Mouse (Mus musculus): ENCODE data around the gene Lrrc26. TPM values are rescaled to one million over a fixed set of nuclear protein-coding genes. Genes with fewer than 3 reads are reported as not detected.

Gene Lrrc26
- polyA plus RNA-seq, 1 experiment from 2014 or later = not detected

- peak overlapping the region; percentile 59 for H3K4me2 ChIP-seq (replicated peaks)
- 3% methylated on average over 45 of the region's 45 CpGs for WGBS
- H3K4me1 ChIP-seq (replicated peaks; ENCODE audit: control insufficient read depth, insufficient read depth, low read length) = peaks cover 7% of the 10 kb centered on the region
- ATAC-seq (ENCODE audit: low FRiP score) (peak; percentile 89), DNase-seq (ENCODE audit: low spot score) (peak; percentile 63)
- H3K4me3 ChIP-seq (replicated peaks; ENCODE audit: low read length) = peak overlapping the region; percentile 34
- peak overlapping the region; percentile 55 for H3K9ac ChIP-seq
- H3K9me3 ChIP-seq (ENCODE audit: control insufficient read depth, low read length) = no peaks in the 10 kb centered on the region
- H3K27ac ChIP-seq = peak overlapping the region; percentile 11
- peaks cover 52% of the 10 kb centered on the region for H3K27me3 ChIP-seq (ENCODE audit: control insufficient read depth, insufficient read depth, low read length)
- peaks cover 43% of the 10 kb centered on the region for H3K36me3 ChIP-seq (replicated peaks; ENCODE audit: control insufficient read depth, insufficient read depth)
Measured at GRCm38 (mm10) chr2:25304657-25305541, 15.2 kb downstream of the Lrrc26 start.

- DNase-seq (ENCODE audit: low spot score) (no peak), ATAC-seq (ENCODE audit: low FRiP score) (0 out of 2 replicates have a peak, but pooled peaks have one; percentile 7)
- Histone ChIP-seq H3K36me3 (replicated peaks; ENCODE audit: control insufficient read depth, insufficient read depth) (peaks cover 51% of the 10 kb centered on the region), H3K4me2 (replicated peaks) (peak overlapping the region; percentile 59), H3K9ac (peak overlapping the region; percentile 55), H3K4me3 (replicated peaks; ENCODE audit: low read length) (peak overlapping the region; percentile 34), H3K4me1 (replicated peaks; ENCODE audit: control insufficient read depth, insufficient read depth, low read length) (peaks cover 7% of the 10 kb centered on the region), H3K27ac (peak overlapping the region; percentile 11; the same call in 1 of the 2 replicates), H3K9me3 (ENCODE audit: control insufficient read depth, low read length) (no peaks in the 10 kb centered on the region), H3K27me3 (ENCODE audit: control insufficient read depth, insufficient read depth, low read length) (peaks cover 60% of the 10 kb centered on the region)
- 56% methylated on average over 14 of the region's 14 CpGs for WGBS
Measured at GRCm38 (mm10) chr2:25305587-25306359, 16.1 kb downstream of the Lrrc26 start.

GRCm38 (mm10) chr2:25310180-25310579, 20.5 kb downstream of the Lrrc26 start:
- Histone ChIP-seq H3K4me2 (replicated peaks) (no peak overlapping the region), H3K36me3 (replicated peaks; ENCODE audit: control insufficient read depth, insufficient read depth) (peaks cover 71% of the 10 kb centered on the region), H3K9me3 (ENCODE audit: control insufficient read depth, low read length) (no peaks in the 10 kb centered on the region), H3K27me3 (ENCODE audit: control insufficient read depth, insufficient read depth, low read length) (peaks cover 97% of the 10 kb centered on the region), H3K9ac (no peak overlapping the region), H3K4me3 (replicated peaks; ENCODE audit: low read length) (no peak overlapping the region), H3K27ac (no peak overlapping the region), H3K4me1 (replicated peaks; ENCODE audit: control insufficient read depth, insufficient read depth, low read length) (peaks cover 5% of the 10 kb centered on the region)
- WGBS = 57% methylated on average over 10 of the region's 10 CpGs
- ATAC-seq (ENCODE audit: low FRiP score) (no peak), DNase-seq (ENCODE audit: low spot score) (no peak)

- ATAC-seq (ENCODE audit: low FRiP score) = no peak
- Histone ChIP-seq H3K4me1 (replicated peaks; ENCODE audit: control insufficient read depth, insufficient read depth, low read length) (no peaks in the 10 kb centered on the region), H3K27me3 (ENCODE audit: control insufficient read depth, insufficient read depth, low read length) (peaks cover 97% of the 10 kb centered on the region), H3K4me3 (replicated peaks; ENCODE audit: low read length) (no peak overlapping the region), H3K9me3 (ENCODE audit: control insufficient read depth, low read length) (no peaks in the 10 kb centered on the region), H3K4me2 (replicated peaks) (no peak overlapping the region), H3K36me3 (replicated peaks; ENCODE audit: control insufficient read depth, insufficient read depth) (peaks cover 71% of the 10 kb centered on the region), H3K27ac (no peak overlapping the region), H3K9ac (no peak overlapping the region)
- WGBS = 4% methylated on average over 22 of the region's 22 CpGs
- no peak for DNase-seq (ENCODE audit: low spot score)
Measured at GRCm38 (mm10) chr2:25310969-25311368, 21.3 kb downstream of the Lrrc26 start.

GRCm38 (mm10) chr2:25311491-25311891, 21.8 kb downstream of the Lrrc26 start:
- Histone ChIP-seq H3K4me2 (replicated peaks) (no peak overlapping the region), H3K27ac (no peak overlapping the region), H3K9me3 (ENCODE audit: control insufficient read depth, low read length) (no peaks in the 10 kb centered on the region), H3K4me3 (replicated peaks; ENCODE audit: low read length) (no peak overlapping the region), H3K27me3 (ENCODE audit: control insufficient read depth, insufficient read depth, low read length) (peaks cover 92% of the 10 kb centered on the region), H3K4me1 (replicated peaks; ENCODE audit: control insufficient read depth, insufficient read depth, low read length) (no peaks in the 10 kb centered on the region), H3K36me3 (replicated peaks; ENCODE audit: control insufficient read depth, insufficient read depth) (peaks cover 71% of the 10 kb centered on the region), H3K9ac (no peak overlapping the region)
- ATAC-seq (ENCODE audit: low FRiP score) (no peak), DNase-seq (ENCODE audit: low spot score) (no peak)
- 10% methylated on average over 11 of the region's 11 CpGs for WGBS

- WGBS = 5% methylated on average over 31 of the region's 31 CpGs
- peaks cover 59% of the 10 kb centered on the region for H3K27me3 ChIP-seq (ENCODE audit: control insufficient read depth, insufficient read depth, low read length)
- peak; percentile 65 for ATAC-seq (ENCODE audit: low FRiP score)
Measured at GRCm38 (mm10) chr2:25318119-25318966, 28.6 kb downstream of the Lrrc26 start.

GRCm38 (mm10) chr2:25318971-25319773, 29.5 kb downstream of the Lrrc26 start, which contains the start of gene Grin1:
TSS of gene Grin1 (minus strand) at chr2:25319187.
- no peaks in the 10 kb centered on the region for H3K9me3 ChIP-seq (ENCODE audit: control insufficient read depth, low read length)
- H3K27me3 ChIP-seq (ENCODE audit: control insufficient read depth, insufficient read depth, low read length) = peaks cover 50% of the 10 kb centered on the region
- 9% methylated on average over 58 of the region's 58 CpGs for WGBS

More at GRCm38 (mm10) chr2:25318119-25318966, 28.6 kb downstream of the Lrrc26 start:
- Histone ChIP-seq H3K9me3 (ENCODE audit: control insufficient read depth, low read length) (no peaks in the 10 kb centered on the region), H3K4me2 (replicated peaks) (peak overlapping the region; percentile 64), H3K27ac (peak overlapping the region; percentile 84), H3K36me3 (replicated peaks; ENCODE audit: control insufficient read depth, insufficient read depth) (peaks cover 11% of the 10 kb centered on the region), H3K4me3 (replicated peaks; ENCODE audit: low read length) (peak overlapping the region; percentile 48), H3K9ac (peak overlapping the region; percentile 72), H3K4me1 (replicated peaks; ENCODE audit: control insufficient read depth, insufficient read depth, low read length) (0 out of 2 replicates have a peak, but pooled peaks cover 7% of the 10 kb centered on the region)
- peak; percentile 48 for DNase-seq (ENCODE audit: low spot score)

GRCm38 (mm10) chr2:25320084-25320483, 30.4 kb downstream of the Lrrc26 start:
- no peak for ATAC-seq (ENCODE audit: low FRiP score)
- Histone ChIP-seq H3K9ac (no peak overlapping the region), H3K27ac (no peak overlapping the region), H3K36me3 (replicated peaks; ENCODE audit: control insufficient read depth, insufficient read depth) (0 out of 2 replicates have a peak, but pooled peaks cover under 1% of the 10 kb centered on the region), H3K4me1 (replicated peaks; ENCODE audit: control insufficient read depth, insufficient read depth, low read length) (0 out of 2 replicates have a peak, but pooled peaks cover 7% of the 10 kb centered on the region), H3K4me3 (replicated peaks; ENCODE audit: low read length) (no peak overlapping the region), H3K9me3 (ENCODE audit: control insufficient read depth, low read length) (no peaks in the 10 kb centered on the region), H3K27me3 (ENCODE audit: control insufficient read depth, insufficient read depth, low read length) (peaks cover 42% of the 10 kb centered on the region), H3K4me2 (replicated peaks) (no peak overlapping the region)
- WGBS = 36% methylated on average over 2 of the region's 2 CpGs
- DNase-seq (ENCODE audit: low spot score) = no peak

More at GRCm38 (mm10) chr2:25318971-25319773, 29.5 kb downstream of the Lrrc26 start, which contains the start of gene Grin1:
- 0 out of 2 replicates have a peak, but pooled peaks cover 7% of the 10 kb centered on the region for H3K4me1 ChIP-seq (replicated peaks; ENCODE audit: control insufficient read depth, insufficient read depth, low read length)
- H3K36me3 ChIP-seq (replicated peaks; ENCODE audit: control insufficient read depth, insufficient read depth) = peaks cover 7% of the 10 kb centered on the region
- DNase-seq (ENCODE audit: low spot score) = peak; percentile 93
- ATAC-seq (ENCODE audit: low FRiP score) = peak; percentile 91
- peak within 1 kb of the TSS; percentile 84 for H3K27ac ChIP-seq
- H3K9ac ChIP-seq = peak within 1 kb of the TSS; percentile 72
- H3K4me2 ChIP-seq (replicated peaks) = peak within 1 kb of the TSS; percentile 64
- H3K4me3 ChIP-seq (replicated peaks; ENCODE audit: low read length) = peak within 1 kb of the TSS; percentile 48
